Mouse (Mus musculus) ovary, postnatal 10 days (tissue): ENCODE data around the gene Fam124b.

Experiments used
- DNase-seq: peaks from one replicate; pipeline ENCODE4 v3.0.0; 2022; ENCODE audit warnings: low spot score

The Fam124b gene

GRCm38 (mm10) chr1:80218268-80218667 lies at the start of gene Fam124b:
Gene Fam124b (minus strand): TSS chr1:80218473.
- no peak for DNase-seq

- DNase-seq = no peak
Measured at GRCm38 (mm10) chr1:80260443-80260842, 42.2 kb upstream of the Fam124b start.

- DNase-seq = no peak
Measured at GRCm38 (mm10) chr1:80258632-80259031, 40.4 kb upstream of the Fam124b start.

- DNase-seq = no peak
Measured at GRCm38 (mm10) chr1:80253309-80253708, 35.0 kb upstream of the Fam124b start.

- DNase-seq = no peak
Measured at GRCm38 (mm10) chr1:80250247-80250646, 32.0 kb upstream of the Fam124b start.

GRCm38 (mm10) chr1:80247131-80247530 lies 28.9 kb upstream of the Fam124b start:
- DNase-seq = no peak

- DNase-seq = no peak
Measured at GRCm38 (mm10) chr1:80244123-80244522, 25.9 kb upstream of the Fam124b start.

GRCm38 (mm10) chr1:80241579-80241978 lies 23.3 kb upstream of the Fam124b start:
- DNase-seq = no peak

- no peak for DNase-seq
Measured at GRCm38 (mm10) chr1:80240017-80240660, 21.9 kb upstream of the Fam124b start.

- DNase-seq = no peak
Measured at GRCm38 (mm10) chr1:80239481-80239880, 21.2 kb upstream of the Fam124b start.

- DNase-seq = no peak
Measured at GRCm38 (mm10) chr1:80236951-80237702, 18.9 kb upstream of the Fam124b start.

GRCm38 (mm10) chr1:80236126-80236525 lies 17.9 kb upstream of the Fam124b start:
- DNase-seq = no peak

GRCm38 (mm10) chr1:80230612-80231011 lies 12.3 kb upstream of the Fam124b start:
- DNase-seq = no peak

- no peak for DNase-seq
Measured at GRCm38 (mm10) chr1:80224839-80225412, 6.7 kb upstream of the Fam124b start.

- DNase-seq = no peak
Measured at GRCm38 (mm10) chr1:80221151-80221550, 2.9 kb upstream of the Fam124b start.

GRCm38 (mm10) chr1:80213826-80214225 lies 4.4 kb downstream of the Fam124b start:
- DNase-seq = no peak

GRCm38 (mm10) chr1:80213146-80213545 lies 5.1 kb downstream of the Fam124b start:
- no peak for DNase-seq

- no peak for DNase-seq
Measured at GRCm38 (mm10) chr1:80202314-80202713, 16.0 kb downstream of the Fam124b start.

GRCm38 (mm10) chr1:80192837-80193236 lies 25.4 kb downstream of the Fam124b start:
- DNase-seq = no peak

GRCm38 (mm10) chr1:80181414-80181805 lies 36.9 kb downstream of the Fam124b start:
- no peak for DNase-seq

GRCm38 (mm10) chr1:80180767-80181413 lies 37.4 kb downstream of the Fam124b start:
- peak; percentile 11 for DNase-seq

- no peak for DNase-seq
Measured at GRCm38 (mm10) chr1:80180128-80180527, 38.1 kb downstream of the Fam124b start.
